Mouse (Mus musculus) left cerebral cortex, postnatal 36 days (tissue): ENCODE results near the gene Smim14. TPM values are rescaled to one million over a fixed set of nuclear protein-coding genes. Genes with fewer than 3 reads are reported as not detected.
"Not testable (repeated sequence)": the region's sequence is repeated elsewhere in the genome, so short reads cannot be mapped to it uniquely, and the experiment has no call there.

Source experiments
- DNase-seq, 2 experiments: peaks; one replicate each; pipeline ENCODE4 v3.0.0; 2021 to 2022; ENCODE audit warnings: low spot score in 2 of 2, mixed read lengths in 1 of 2
- intact Hi-C: fragments of 180-260 bp; cut with DNase I; formaldehyde crosslinking; loops from one replicate; pipeline ENCODE4 v1.15.1; 2025
- total RNA-seq, 2 experiments: library from RNA; stranded (reverse); gene quantifications; 2 replicates each; pipeline ENCODE4 v1.2.3; 2021

Smim14 gene
- total RNA-seq, 2 experiments from 2014 or later = 166 to 170 TPM

DNA sequence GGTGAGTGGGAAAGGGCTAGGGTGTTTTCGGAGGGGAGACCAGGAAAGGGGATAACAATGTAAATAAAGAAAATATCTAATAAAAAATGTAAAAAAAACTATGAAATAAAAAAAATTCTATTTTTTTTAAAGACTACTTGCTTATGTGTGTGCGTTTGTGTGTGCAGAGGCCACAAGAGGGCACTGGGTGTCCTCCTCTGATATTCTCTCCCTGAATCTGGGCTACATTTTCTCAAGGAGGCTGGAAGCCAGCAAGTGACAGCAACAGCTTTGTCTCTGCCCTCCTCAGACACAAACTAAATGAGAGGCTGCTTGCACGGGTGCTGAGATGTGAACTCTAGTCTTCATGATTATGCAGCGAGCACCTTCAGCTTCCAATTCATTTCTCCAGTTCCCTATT lies 58.8 kb downstream of the Smim14 start:
- intact Hi-C loops = no loop called here
- no peak for DNase-seq

DNA sequence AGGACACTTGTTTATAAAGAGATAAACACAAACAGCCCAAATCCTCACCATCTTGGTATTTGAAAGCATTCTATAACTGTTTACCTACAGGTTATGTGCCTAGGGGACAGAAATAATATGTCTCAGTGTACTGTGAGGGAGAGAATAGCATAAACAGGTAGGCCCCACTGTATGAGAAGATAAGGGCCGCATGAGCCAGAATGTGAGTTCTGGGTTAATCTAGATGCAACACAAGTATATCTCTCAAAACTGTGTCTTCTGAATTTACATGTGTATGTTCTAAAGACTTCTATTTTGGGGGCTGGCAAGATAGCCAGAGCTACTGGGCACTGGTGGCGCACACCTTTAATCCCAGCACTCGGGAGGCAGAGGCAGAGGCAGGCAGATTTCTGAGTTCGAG lies 60.2 kb downstream of the Smim14 start:
- DNase-seq, intact Hi-C loops: not testable (repeated sequence)

DNA sequence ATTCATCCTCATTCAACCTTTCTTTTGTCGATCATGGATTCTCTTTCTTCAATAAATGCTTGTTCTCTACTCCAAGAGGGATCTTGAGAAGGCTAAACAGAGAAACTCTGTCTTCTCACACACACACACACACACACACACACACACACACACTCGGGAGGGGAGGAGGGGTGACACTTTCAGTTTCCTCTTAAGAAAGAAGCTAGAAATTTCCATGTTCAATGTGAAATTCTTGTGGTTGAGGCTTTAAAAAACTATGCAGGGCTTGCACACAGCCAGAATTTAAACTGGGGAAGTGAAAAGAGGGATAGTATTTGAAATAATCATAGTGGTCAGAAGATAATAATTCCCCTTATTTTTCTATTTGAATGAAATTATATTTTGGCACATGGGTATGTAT lies 61.2 kb downstream of the Smim14 start:
- DNase-seq = no peak
- intact Hi-C loops = no loop called here

DNA sequence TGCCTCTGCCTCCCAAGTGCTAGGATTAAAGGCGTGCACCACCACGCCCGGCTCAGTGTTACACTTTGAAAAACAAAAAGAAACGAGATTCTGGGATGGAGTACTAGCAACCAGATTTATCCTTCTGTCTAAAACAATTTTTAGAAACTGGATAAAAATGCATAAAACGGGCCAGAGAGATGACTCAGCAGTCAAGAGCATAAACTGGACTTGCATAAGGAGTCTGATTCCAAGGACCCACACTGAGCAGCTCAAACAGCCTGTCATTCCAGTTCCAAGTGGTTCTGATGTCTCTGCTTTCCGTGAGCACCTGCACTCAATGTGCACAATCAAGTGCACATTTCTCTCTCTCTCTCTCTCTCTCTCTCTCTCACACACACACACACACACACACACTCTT lies 67.2 kb downstream of the Smim14 start:
- DNase-seq = no peak
- intact Hi-C loops = no loop called here

GRCm38 (mm10) chr5:65466911-65467310 lies 70.1 kb downstream of the Smim14 start:
- intact Hi-C loops = no loop called here
- no peak for DNase-seq

DNA sequence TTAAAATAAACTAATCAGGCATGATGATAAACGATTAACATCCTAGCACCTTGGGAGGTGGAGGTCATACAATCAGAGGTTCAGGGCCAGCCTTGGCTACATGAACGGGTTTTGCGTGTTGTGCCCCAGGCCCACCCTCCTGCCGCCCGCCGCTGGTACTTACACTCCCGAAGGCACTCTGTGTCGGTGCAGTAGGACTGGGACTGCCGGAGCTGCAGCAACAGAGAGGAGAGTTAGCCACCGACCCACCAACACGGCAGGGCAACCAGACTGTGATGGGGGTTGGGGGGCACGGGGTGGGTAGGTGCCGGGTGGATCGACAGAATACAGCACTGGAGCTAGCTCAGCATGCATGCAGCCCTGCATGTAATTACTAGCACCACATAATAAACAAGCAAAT lies 76.6 kb downstream of the Smim14 start:
- intact Hi-C loops = no loop called here
- no peak for DNase-seq

GRCm38 (mm10) chr5:65459454-65459853 lies 77.5 kb downstream of the Smim14 start:
- intact Hi-C loops = no loop called here
- DNase-seq = no peak

DNA sequence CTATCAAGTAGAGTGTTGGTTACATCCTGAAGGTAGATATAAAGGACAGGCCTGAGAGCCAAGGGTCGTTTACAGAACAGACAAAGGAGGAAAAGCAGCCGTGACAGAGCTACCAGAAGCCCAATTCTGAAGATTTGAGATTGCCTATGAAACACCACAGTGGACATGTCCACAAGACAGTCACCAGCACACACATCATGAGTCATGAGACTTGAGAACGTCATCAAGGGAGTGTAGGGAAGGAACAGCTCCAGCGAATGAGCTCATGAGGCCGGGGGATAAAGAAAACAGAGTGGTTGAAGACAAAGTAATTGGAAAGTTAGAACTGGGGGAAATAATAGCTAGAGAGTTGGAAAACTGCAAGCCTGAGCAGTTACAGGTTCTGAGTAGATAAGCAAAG lies 79.1 kb downstream of the Smim14 start:
- intact Hi-C loops = no loop called here
- no peak for DNase-seq

GRCm38 (mm10) chr5:65457086-65457827 lies 79.7 kb downstream of the Smim14 start:
- DNase-seq = no peak
- intact Hi-C loops = no loop called here

- DNase-seq = no peak
- intact Hi-C loops = no loop called here
Observed at GRCm38 (mm10) chr5:65454771-65455170, 82.2 kb downstream of the Smim14 start.

DNA sequence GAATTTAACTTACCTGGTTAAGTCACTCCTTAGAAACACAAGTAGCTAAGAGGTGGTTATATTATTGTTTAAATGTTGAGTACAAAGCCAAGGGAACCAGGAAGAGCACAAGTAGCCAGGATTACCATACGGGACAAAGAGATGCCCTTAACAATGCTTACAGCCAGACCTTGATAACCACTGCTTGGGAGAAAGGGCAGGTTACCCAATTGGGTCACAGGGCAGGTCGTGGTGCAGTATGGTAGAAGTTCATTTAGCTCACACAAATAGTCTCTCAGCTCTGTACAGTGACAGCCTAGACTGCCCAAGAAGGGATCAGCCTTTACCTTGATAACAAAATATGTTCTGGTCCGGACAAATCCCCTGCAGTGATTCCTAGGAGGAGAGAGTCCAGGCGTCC lies 88.0 kb downstream of the Smim14 start:
- no peak for DNase-seq
- intact Hi-C loops = no loop called here

GRCm38 (mm10) chr5:65447826-65448225 lies 89.2 kb downstream of the Smim14 start:
- intact Hi-C loops = no loop called here
- no peak for DNase-seq

- intact Hi-C loops = no loop called here
Observed at GRCm38 (mm10) chr5:65446756-65447155, 90.2 kb downstream of the Smim14 start.

GRCm38 (mm10) chr5:65444981-65445380 lies 92.0 kb downstream of the Smim14 start:
- intact Hi-C loops = no loop called here
- no peak for DNase-seq

More at GRCm38 (mm10) chr5:65446756-65447155, 90.2 kb downstream of the Smim14 start:
- no peak for DNase-seq

DNA sequence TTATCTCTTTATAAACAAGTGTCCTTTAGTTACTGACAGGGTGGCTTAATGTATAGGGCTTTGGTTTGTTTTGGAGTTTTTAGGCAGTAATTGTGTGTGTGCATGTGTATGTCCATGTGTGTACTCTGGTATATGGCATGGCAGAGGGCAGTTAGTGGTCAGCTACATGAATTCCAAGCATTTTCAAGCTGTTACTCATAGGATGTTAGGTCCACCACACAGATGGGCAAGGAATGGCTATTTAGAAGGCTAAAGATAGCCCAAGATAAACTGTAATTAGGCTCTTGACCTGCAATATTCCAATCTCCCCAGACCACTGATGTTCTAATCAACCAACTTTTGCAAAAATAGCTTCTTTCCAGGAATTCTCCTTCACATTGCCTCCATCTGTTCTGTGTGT lies 98.9 kb downstream of the Smim14 start:
- intact Hi-C loops = no loop called here
- DNase-seq = no peak

DNA sequence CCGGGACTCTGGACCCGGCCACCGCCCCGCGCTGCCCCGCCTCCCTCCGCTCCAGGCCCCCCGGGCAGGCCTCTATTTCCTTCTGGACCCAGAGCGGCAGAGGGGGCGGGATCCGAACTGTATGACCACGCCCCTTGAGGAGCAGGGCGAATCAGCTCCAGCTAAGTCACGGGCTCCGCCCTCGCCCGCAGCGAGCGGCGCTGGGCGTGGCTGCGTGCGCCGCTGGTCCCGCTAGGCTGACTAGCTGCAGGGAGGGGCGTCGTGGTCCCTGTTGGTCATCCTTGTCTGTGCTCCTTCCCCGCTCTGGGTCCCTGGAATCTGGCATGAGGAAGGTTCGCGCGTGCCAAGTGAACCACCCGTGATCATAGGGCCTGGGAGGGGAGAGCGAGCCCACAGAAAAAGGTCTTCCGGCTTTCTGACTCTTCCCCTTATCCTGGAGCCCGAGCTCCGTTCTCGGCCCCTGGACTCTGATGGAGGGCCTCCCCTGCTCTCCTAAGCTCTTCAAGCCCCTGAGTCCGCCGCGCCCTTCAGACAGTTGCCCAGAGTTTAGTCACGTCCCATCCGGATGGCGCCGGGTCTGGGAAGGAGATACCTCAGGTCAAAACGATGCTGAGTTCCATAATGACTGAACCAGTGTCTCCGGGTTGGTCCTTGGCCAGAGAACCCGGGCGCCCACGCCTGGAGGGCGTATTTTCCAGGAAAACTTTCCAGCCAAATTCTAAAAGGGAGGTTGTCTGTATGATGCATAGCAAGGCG lies 101.0 kb downstream of the Smim14 start, which contains the start of gene Ugdh:
TSS of gene Ugdh (minus strand) at position 144 of the 756 bp plus-strand sequence.
- DNase-seq = peak; percentile 94 to 95
- intact Hi-C loops = loop anchor here (2.0 kb wide), 1 partner anchor 55 kb away; no protein-coding TSS in a partner anchor

GRCm38 (mm10) chr5:65435363-65435805 lies 101.6 kb downstream of the Smim14 start:
- DNase-seq = no peak
- intact Hi-C loops = no loop called here

DNA sequence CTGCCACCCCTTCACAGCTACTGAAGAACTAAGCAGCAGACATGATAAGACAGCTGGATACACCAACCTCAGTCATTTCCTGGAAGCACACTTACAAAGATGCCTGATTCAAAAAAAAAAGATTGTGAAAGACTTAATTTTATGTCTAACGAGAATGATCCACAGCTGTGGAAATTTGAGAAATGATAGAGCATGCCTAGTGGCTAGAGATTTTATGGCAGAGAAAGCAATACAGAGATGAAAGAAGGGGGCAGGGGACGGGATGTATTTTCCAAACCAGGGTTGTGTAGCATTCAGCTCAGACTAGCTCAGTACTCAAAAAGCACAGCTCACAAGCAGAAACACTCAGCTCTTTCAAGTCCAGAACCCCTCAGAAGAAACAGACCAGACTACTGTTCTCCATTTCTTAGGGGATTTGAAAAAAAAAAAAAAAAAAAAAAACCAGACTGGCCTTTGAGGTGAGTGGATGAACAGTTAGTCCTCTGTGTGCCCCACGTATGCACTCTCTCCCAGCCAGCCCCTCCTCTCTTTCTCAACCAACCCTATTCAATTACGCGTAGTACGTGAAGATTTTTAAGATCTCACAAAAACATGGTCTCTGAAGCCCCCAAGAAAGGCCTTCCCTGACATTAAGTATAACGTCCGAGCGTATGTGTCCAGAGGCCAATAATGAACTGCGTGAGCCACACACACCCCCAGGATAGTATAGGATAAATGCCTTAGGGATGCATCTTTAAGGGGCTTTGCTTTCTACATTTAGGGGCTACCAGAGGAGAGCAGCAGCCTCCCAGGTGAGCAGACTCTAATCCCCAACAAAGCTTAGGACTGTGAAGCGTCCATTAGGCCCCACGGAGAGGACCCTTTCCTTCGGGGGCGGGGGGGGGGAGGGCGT lies 102.3 kb downstream of the Smim14 start:
- intact Hi-C loops = no loop called here

GRCm38 (mm10) chr5:65429441-65429840 lies 107.5 kb downstream of the Smim14 start:
- no peak for DNase-seq
- intact Hi-C loops = no loop called here

More for the DNA sequence above, 102.3 kb downstream of the Smim14 start:
- peak in 1 of 2 experiments; percentile 9 for DNase-seq

DNA sequence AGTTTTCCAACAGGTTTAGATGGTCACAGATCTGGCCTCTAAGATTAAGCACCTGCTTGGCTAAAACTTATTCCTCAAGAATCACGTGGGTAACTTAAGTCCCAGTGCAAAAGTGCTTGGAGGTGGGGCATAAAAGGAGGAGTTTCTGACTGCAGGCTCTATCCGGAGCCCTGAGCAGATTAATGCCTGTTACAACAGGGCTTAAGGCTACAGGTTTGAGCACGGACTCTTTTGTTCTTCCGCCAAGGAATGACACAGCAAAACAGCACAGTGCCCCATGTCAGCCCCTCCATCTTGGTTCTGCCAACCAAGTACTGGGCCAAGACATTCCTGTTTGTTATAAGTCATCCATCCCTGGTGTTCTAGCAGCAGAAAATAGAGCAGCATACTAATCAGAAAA lies 108.7 kb downstream of the Smim14 start:
- DNase-seq = no peak
- intact Hi-C loops = no loop called here
